Mouse (Mus musculus): ENCODE results near the gene Pld6. TPM values are rescaled to one million over a fixed set of nuclear protein-coding genes. Genes with fewer than 3 reads are reported as not detected.

Pld6 gene
- polyA plus RNA-seq, 1 experiment, result not detected

DNA sequence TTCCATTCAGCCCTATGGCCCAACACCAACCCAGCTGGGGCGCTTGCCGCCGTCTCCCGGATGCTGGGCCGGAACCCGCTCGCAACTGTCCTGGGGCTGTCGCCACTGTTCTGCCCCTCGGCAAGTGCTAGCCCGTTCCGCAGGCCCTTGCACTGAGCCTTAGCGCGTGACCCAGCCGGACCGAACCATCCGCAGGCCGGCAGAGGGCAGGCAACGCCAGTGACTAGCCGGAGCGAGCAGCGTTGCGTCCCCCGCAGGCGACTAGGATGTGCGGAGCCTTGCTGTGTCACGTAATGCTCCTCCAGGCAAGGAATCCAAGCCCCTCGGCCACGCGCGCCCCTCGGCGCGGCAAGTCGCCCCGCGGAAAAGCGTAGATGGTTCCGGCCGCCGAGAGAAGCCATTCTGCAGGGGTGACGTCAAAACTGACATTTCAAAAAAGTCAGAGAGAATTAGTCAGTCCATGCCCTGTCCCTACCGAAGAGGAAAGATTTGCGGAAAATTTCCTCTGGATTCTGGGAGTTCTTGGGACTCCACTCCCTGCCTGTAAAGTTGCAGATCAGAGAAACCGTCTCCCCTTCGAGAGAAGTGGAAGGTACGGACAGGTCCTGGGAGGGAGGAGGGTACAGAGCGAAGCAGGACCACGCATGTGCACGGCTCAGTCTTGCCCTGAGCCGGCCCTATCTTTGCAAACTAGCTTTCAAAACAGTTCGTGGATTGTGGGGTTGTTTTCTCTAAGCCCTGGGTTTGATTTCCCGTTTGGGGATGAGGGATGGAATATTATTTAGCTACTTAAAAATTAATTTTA is 22.4 kb upstream of the Pld6 start, which contains the start of gene Flcn:
TSS of gene Flcn (minus strand) at position 347 of the 805 bp plus-strand sequence.
- TF ChIP-seq CTCF (IDR thresholded peaks at IDR 0.05; ENCODE audit: insufficient read depth, low read depth, low read length), result no peak
- TF ChIP-seq POLR2A (IDR thresholded peaks at IDR 0.05; ENCODE audit: insufficient read depth, low read depth, low read length), result peak; percentile 91
- peak within 1 kb of the TSS; percentile 100 for H3K27ac ChIP-seq (ENCODE audit: insufficient read depth, low read depth, low read length)
- H3K4me3 ChIP-seq (ENCODE audit: insufficient read depth, low read depth, low read length), result peak within 1 kb of the TSS; percentile 90
- WGBS, result under 1% methylated on average over 52 of the region's 52 CpGs
- peaks cover 31% of the 10 kb centered on the region for H3K4me1 ChIP-seq (ENCODE audit: control insufficient read depth, insufficient read depth, low read length)

DNA sequence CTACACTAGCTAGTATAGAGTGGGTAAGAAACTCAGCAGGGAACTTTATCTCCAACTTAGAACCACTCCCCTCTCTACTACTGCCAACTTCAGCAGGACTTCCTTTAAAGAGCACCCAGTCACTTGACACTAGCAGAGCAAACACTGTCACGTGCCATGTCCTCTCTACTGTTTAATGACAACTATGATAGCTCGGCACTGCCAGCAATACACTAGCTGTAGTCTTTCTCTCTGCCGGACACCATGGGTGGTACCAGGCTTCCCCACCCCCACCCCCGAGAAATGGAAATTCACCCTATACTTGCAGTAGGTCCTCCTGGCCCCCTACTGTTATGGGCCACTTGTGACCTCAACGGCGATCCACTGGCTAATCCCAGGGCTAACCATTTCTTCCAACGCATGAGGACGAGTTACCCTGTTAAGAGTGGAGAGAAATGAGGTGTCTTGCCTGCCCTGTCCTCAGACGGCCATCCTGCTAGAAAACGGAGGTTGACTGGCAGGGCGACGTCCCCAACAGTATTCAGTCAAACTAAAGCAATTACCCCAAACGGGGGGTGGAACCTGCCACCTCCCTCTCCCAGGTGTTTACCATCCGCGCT is 21.7 kb upstream of the Pld6 start:
- Histone ChIP-seq H3K4me3 (ENCODE audit: insufficient read depth, low read depth, low read length) (peak overlapping the region; percentile 90), H3K27ac (ENCODE audit: insufficient read depth, low read depth, low read length) (peak overlapping the region; percentile 100), H3K4me1 (ENCODE audit: control insufficient read depth, insufficient read depth, low read length) (peaks cover 33% of the 10 kb centered on the region)
- under 1% methylated on average over 15 of the region's 15 CpGs for WGBS
- TF ChIP-seq POLR2A (IDR thresholded peaks at IDR 0.05; ENCODE audit: insufficient read depth, low read depth, low read length) (no peak), CTCF (IDR thresholded peaks at IDR 0.05; ENCODE audit: insufficient read depth, low read depth, low read length) (no peak)

DNA sequence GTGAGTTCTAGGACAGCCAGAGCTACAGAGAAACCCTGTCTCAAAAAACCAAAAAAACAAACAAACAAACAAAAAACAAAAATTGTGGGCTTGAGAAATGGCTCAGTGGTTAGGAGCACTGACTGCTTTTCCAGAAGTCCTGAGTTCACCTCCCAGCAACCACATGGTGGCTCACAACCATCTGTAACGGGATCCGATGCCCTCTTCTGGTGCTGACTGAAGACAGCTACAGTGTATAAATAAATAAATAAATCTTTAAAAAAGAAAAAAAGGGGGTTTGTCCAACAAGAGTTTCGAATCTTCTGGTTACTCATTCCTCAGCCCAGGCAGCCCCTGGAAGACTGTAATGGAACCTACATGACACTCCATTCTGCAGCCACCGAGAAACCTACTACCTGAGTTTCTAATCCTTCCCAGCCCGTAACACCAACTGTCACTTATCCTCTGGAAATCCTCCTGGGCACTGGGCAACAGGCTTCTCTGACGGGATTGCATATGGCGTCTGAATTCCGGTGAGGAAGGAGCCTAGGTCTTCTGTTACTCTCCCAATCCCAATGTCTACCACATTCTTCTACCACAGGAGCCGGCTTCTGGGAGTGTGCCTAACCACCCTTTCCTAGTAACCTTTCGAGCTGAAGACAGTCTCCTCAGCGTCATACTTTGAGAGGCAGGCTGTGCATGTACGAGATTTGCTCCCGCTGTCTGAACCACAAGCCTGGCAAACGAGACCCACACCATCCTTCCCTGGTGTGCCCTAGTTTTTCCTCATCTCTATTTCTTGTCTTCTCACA is 20.9 kb upstream of the Pld6 start:
- WGBS, result 50% methylated on average over 14 of the region's 14 CpGs
- H3K4me1 ChIP-seq (ENCODE audit: control insufficient read depth, insufficient read depth, low read length), result peaks cover 33% of the 10 kb centered on the region
- H3K27ac ChIP-seq (ENCODE audit: insufficient read depth, low read depth, low read length), result no peak overlapping the region
- TF ChIP-seq POLR2A (IDR thresholded peaks at IDR 0.05; ENCODE audit: insufficient read depth, low read depth, low read length) (no peak), CTCF (IDR thresholded peaks at IDR 0.05; ENCODE audit: insufficient read depth, low read depth, low read length) (no peak)
- H3K4me3 ChIP-seq (ENCODE audit: insufficient read depth, low read depth, low read length), result peak overlapping the region; percentile 90

DNA sequence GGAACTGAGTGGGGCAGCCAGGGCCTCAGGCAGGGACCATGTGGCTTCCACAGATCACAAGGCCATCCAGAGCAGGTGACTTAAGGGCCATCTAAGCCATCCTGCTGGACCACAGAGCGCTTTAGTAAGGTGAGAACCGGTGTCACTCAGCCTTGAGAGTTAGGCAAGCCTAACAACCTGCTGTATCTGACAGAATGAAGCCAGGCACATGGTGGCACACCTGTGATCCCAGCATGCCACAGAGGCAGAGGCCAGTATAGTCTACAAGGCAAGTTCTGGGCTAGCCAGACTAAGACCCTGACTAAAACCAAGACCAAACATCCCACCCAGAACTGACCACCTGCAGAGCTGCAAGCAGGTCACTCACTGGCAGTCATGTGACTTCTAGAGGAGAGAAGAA is 18.2 kb upstream of the Pld6 start:
- Histone ChIP-seq H3K27ac (ENCODE audit: insufficient read depth, low read depth, low read length) (no peak overlapping the region), H3K4me3 (ENCODE audit: insufficient read depth, low read depth, low read length) (no peak overlapping the region), H3K4me1 (ENCODE audit: control insufficient read depth, insufficient read depth, low read length) (peaks cover 27% of the 10 kb centered on the region)
- 98% methylated on average over 2 of the region's 2 CpGs for whole genome bisulfite sequencing
- TF ChIP-seq CTCF (IDR thresholded peaks at IDR 0.05; ENCODE audit: insufficient read depth, low read depth, low read length), result no peak
- no peak for TF ChIP-seq POLR2A (IDR thresholded peaks at IDR 0.05; ENCODE audit: insufficient read depth, low read depth, low read length)

DNA sequence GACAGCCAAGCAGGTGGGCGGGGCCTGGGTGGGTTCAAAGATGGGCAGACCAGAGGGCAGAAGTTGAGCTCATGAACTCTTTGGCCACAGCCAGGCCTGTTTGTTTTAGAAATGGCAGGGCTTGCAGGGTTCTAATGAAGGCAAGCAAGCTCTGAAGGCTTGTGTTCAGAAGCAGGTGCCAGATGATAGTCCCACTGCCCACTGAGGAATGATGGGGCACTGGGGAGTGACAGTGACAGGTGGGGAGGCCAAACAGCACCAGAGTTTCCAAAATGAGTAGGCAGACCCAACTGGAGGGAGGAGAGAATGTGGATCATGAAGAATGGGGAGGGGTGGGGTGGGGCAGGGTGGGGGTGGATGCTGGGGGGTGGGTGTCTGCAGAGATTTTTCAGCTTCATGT is 17.8 kb upstream of the Pld6 start:
- peaks cover 26% of the 10 kb centered on the region for H3K4me1 ChIP-seq (ENCODE audit: control insufficient read depth, insufficient read depth, low read length)
- TF ChIP-seq CTCF (IDR thresholded peaks at IDR 0.05; ENCODE audit: insufficient read depth, low read depth, low read length) (no peak), POLR2A (IDR thresholded peaks at IDR 0.05; ENCODE audit: insufficient read depth, low read depth, low read length) (no peak)
- WGBS, result 100% methylated on average over 1 of the region's 1 CpGs
- H3K27ac ChIP-seq (ENCODE audit: insufficient read depth, low read depth, low read length), result no peak overlapping the region
- no peak overlapping the region for H3K4me3 ChIP-seq (ENCODE audit: insufficient read depth, low read depth, low read length)

DNA sequence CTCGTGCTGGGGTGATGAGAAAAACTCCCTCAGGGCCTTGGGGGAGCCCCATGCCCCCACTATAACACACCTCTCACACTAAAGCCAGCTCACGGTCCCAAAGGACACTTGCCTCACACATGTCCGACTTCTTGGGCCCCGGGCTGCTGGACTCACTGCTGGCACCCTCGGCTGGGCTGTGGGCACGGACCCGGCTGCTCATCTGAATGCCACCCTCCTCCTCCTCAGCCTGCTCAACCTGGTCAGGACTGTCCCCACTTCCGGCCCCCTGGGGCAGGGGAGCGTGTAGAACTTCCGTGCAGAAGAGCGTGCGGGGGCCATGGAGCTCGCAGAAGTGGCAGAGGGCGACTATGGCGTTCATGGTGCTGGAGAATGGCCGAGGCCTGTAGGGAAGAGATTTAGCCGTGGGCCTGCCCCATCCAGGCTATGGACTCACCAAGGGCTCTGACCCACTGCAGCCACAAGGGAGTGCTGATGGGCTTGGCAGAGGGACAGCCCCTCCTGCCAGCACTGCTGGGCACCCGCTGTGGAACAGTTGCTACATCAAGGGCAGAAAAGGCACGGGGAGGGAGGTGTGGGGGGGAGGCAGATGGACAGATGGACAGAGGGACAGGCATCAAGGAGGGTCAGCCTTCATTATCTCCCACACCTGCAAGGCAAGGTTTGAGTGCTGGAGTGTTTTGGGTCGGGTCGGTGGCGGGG is 17.1 kb upstream of the Pld6 start:
- TF ChIP-seq POLR2A (IDR thresholded peaks at IDR 0.05; ENCODE audit: insufficient read depth, low read depth, low read length), result no peak
- no peak for TF ChIP-seq CTCF (IDR thresholded peaks at IDR 0.05; ENCODE audit: insufficient read depth, low read depth, low read length)
- 89% methylated on average over 22 of the region's 22 CpGs for WGBS
- H3K27ac ChIP-seq (ENCODE audit: insufficient read depth, low read depth, low read length), result no peak overlapping the region

DNA sequence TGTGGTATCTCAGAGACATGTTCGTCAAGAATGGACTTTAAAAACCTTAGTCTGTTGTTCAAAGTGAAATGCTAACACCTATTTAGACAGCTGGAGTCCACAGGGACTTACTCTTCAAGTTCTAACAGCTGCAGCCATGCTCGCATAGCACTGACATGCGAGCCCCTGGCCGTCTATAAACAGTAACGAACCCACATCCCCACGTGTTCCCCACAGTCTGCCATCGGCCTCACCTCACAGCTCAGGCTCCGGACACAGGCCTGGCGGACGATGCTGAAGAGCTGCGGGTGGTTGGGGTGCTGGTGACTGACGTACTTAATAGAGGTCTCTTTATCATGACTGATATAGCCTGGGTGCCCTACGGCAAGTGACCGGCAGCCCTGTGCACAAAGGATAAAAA is 16.1 kb upstream of the Pld6 start:
- Histone ChIP-seq H3K27ac (ENCODE audit: insufficient read depth, low read depth, low read length) (no peak overlapping the region), H3K4me1 (ENCODE audit: control insufficient read depth, insufficient read depth, low read length) (peaks cover 24% of the 10 kb centered on the region), H3K4me3 (ENCODE audit: insufficient read depth, low read depth, low read length) (no peak overlapping the region)
- TF ChIP-seq CTCF (IDR thresholded peaks at IDR 0.05; ENCODE audit: insufficient read depth, low read depth, low read length), result no peak
- no peak for TF ChIP-seq POLR2A (IDR thresholded peaks at IDR 0.05; ENCODE audit: insufficient read depth, low read depth, low read length)
- 90% methylated on average over 14 of the region's 14 CpGs for WGBS

More for the DNA sequence above, 17.1 kb upstream of the Pld6 start:
- Histone ChIP-seq H3K4me3 (ENCODE audit: insufficient read depth, low read depth, low read length) (no peak overlapping the region), H3K4me1 (ENCODE audit: control insufficient read depth, insufficient read depth, low read length) (peaks cover 26% of the 10 kb centered on the region)

DNA sequence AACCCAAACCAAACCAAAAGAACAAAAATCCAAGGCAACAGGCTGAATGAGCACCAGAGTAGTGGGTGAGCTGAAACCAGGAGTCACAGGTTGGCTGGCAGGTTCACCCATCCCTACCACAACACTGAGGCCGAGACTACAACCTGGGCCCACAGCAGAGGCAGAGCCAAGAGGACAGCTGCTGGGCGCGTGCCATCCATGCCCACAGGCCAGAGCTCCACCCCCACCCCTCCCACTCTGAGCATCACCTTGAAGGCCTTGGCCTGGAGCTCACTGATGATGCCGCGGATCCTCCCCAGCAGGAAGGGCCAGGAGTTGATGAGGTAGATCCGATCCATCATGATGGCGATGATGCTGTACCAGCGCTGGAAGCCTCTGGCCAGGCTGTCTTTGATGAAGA is 14.4 kb upstream of the Pld6 start:
- WGBS, result 93% methylated on average over 8 of the region's 8 CpGs
- TF ChIP-seq POLR2A (IDR thresholded peaks at IDR 0.05; ENCODE audit: insufficient read depth, low read depth, low read length), result no peak
- TF ChIP-seq CTCF (IDR thresholded peaks at IDR 0.05; ENCODE audit: insufficient read depth, low read depth, low read length), result no peak
- Histone ChIP-seq H3K4me1 (ENCODE audit: control insufficient read depth, insufficient read depth, low read length) (peaks cover 12% of the 10 kb centered on the region), H3K27ac (ENCODE audit: insufficient read depth, low read depth, low read length) (no peak overlapping the region), H3K4me3 (ENCODE audit: insufficient read depth, low read depth, low read length) (no peak overlapping the region)

Data from olfactory bulb, adult 2 months (tissue).